Mouse (Mus musculus): Measurements from ENCODE around the gene Lrmda. TPM values are rescaled to one million over a fixed set of nuclear protein-coding genes. Genes with fewer than 3 reads are reported as not detected.

The Lrmda gene
- polyA plus RNA-seq, 1 experiment from 2014 or later, result 0.95 TPM

GRCm38 (mm10) chr14:22036338-22036737, 16.8 kb downstream of the Lrmda start:
- Histone ChIP-seq H3K27ac (replicated peaks in 1 of 2; ENCODE audit: control insufficient read depth in 1 of 2, insufficient read depth in 1 of 2, low read depth in 2 of 2, low read length in 2 of 2) (no peak overlapping the region), H3K4me3 (ENCODE audit: control insufficient read depth in 1 of 2, insufficient read depth in 1 of 2, low read depth in 1 of 2, low read length in 2 of 2) (no peak overlapping the region), H3K9me3 (ENCODE audit: control insufficient read depth, low read length) (no peaks in the 10 kb centered on the region), H3K36me3 (ENCODE audit: control insufficient read depth, insufficient read depth, low read length) (no peaks in the 10 kb centered on the region), H3K27me3 (ENCODE audit: control insufficient read depth, insufficient read depth, low read length) (no peaks in the 10 kb centered on the region), H3K4me2 (ENCODE audit: low read length) (no peak overlapping the region), H3K9ac (ENCODE audit: low read length) (no peak overlapping the region), H3K4me1 (ENCODE audit: control insufficient read depth in 2 of 2, insufficient read depth in 2 of 2, low read length in 2 of 2) (peaks cover 2 to 5% of the 10 kb centered on the region in 2 experiments; a peak in 2 of 4 replicates)
- WGBS, result 72% methylated on average over 6 of the region's 6 CpGs
- no peak for ATAC-seq (ENCODE audit: insufficient number of reproducible peaks, insufficient read depth, low FRiP score, low read depth)

GRCm38 (mm10) chr14:22036802-22037497, 17.4 kb downstream of the Lrmda start:
- no peak for ATAC-seq (ENCODE audit: insufficient number of reproducible peaks, insufficient read depth, low FRiP score, low read depth)
- Histone ChIP-seq H3K27ac (replicated peaks in 1 of 2; ENCODE audit: control insufficient read depth in 1 of 2, insufficient read depth in 1 of 2, low read depth in 2 of 2, low read length in 2 of 2) (no peak overlapping the region), H3K9ac (ENCODE audit: low read length) (no peak overlapping the region), H3K27me3 (ENCODE audit: control insufficient read depth, insufficient read depth, low read length) (no peaks in the 10 kb centered on the region), H3K36me3 (ENCODE audit: control insufficient read depth, insufficient read depth, low read length) (no peaks in the 10 kb centered on the region), H3K9me3 (ENCODE audit: control insufficient read depth, low read length) (no peaks in the 10 kb centered on the region), H3K4me2 (ENCODE audit: low read length) (no peak overlapping the region), H3K4me3 (ENCODE audit: control insufficient read depth in 1 of 2, insufficient read depth in 1 of 2, low read depth in 1 of 2, low read length in 2 of 2) (no peak overlapping the region), H3K4me1 (ENCODE audit: control insufficient read depth in 2 of 2, insufficient read depth in 2 of 2, low read length in 2 of 2) (peaks cover 2 to 5% of the 10 kb centered on the region in 2 experiments; a peak in 2 of 4 replicates)
- WGBS, result 92% methylated on average over 12 of the region's 12 CpGs

- Histone ChIP-seq H3K27ac (replicated peaks in 1 of 2; ENCODE audit: control insufficient read depth in 1 of 2, insufficient read depth in 1 of 2, low read depth in 2 of 2, low read length in 2 of 2) (no peak overlapping the region), H3K4me2 (ENCODE audit: low read length) (no peak overlapping the region), H3K27me3 (ENCODE audit: control insufficient read depth, insufficient read depth, low read length) (no peaks in the 10 kb centered on the region), H3K36me3 (ENCODE audit: control insufficient read depth, insufficient read depth, low read length) (no peaks in the 10 kb centered on the region), H3K9me3 (ENCODE audit: control insufficient read depth, low read length) (no peaks in the 10 kb centered on the region), H3K4me1 (ENCODE audit: control insufficient read depth in 2 of 2, insufficient read depth in 2 of 2, low read length in 2 of 2) (peaks cover 2 to 5% of the 10 kb centered on the region in 2 experiments; a peak in 2 of 4 replicates), H3K9ac (ENCODE audit: low read length) (no peak overlapping the region), H3K4me3 (ENCODE audit: control insufficient read depth in 1 of 2, insufficient read depth in 1 of 2, low read depth in 1 of 2, low read length in 2 of 2) (no peak overlapping the region)
- 81% methylated on average over 16 of the region's 16 CpGs for WGBS
- ATAC-seq (ENCODE audit: insufficient number of reproducible peaks, insufficient read depth, low FRiP score, low read depth), result no peak
Observed at GRCm38 (mm10) chr14:22037498-22038131, 18.1 kb downstream of the Lrmda start.

GRCm38 (mm10) chr14:22042146-22042545, 22.6 kb downstream of the Lrmda start:
- WGBS, result 85% methylated on average over 6 of the region's 6 CpGs

GRCm38 (mm10) chr14:22043420-22043819, 23.9 kb downstream of the Lrmda start:
- no peaks in the 10 kb centered on the region for H3K27me3 ChIP-seq (ENCODE audit: control insufficient read depth, insufficient read depth, low read length)
- H3K36me3 ChIP-seq (ENCODE audit: control insufficient read depth, insufficient read depth, low read length), result no peaks in the 10 kb centered on the region
- H3K9me3 ChIP-seq (ENCODE audit: control insufficient read depth, low read length), result no peaks in the 10 kb centered on the region
- H3K27ac ChIP-seq (replicated peaks in 1 of 2; ENCODE audit: control insufficient read depth in 1 of 2, insufficient read depth in 1 of 2, low read depth in 2 of 2, low read length in 2 of 2), result no peak overlapping the region
- no peak overlapping the region for H3K9ac ChIP-seq (ENCODE audit: low read length)
- no peak overlapping the region for H3K4me2 ChIP-seq (ENCODE audit: low read length)
- H3K4me1 ChIP-seq (ENCODE audit: control insufficient read depth in 2 of 2, insufficient read depth in 2 of 2, low read length in 2 of 2), result peaks cover 4 to 6% of the 10 kb centered on the region in 2 experiments
- no peak for ATAC-seq (ENCODE audit: insufficient number of reproducible peaks, insufficient read depth, low FRiP score, low read depth)
- WGBS, result 89% methylated on average over 5 of the region's 5 CpGs
- no peak overlapping the region for H3K4me3 ChIP-seq (ENCODE audit: control insufficient read depth in 1 of 2, insufficient read depth in 1 of 2, low read depth in 1 of 2, low read length in 2 of 2)

More at GRCm38 (mm10) chr14:22042146-22042545, 22.6 kb downstream of the Lrmda start:
- ATAC-seq (ENCODE audit: insufficient number of reproducible peaks, insufficient read depth, low FRiP score, low read depth), result no peak
- Histone ChIP-seq H3K4me3 (ENCODE audit: control insufficient read depth in 1 of 2, insufficient read depth in 1 of 2, low read depth in 1 of 2, low read length in 2 of 2) (no peak overlapping the region), H3K27me3 (ENCODE audit: control insufficient read depth, insufficient read depth, low read length) (no peaks in the 10 kb centered on the region), H3K27ac (replicated peaks in 1 of 2; ENCODE audit: control insufficient read depth in 1 of 2, insufficient read depth in 1 of 2, low read depth in 2 of 2, low read length in 2 of 2) (no peak overlapping the region), H3K4me2 (ENCODE audit: low read length) (no peak overlapping the region), H3K36me3 (ENCODE audit: control insufficient read depth, insufficient read depth, low read length) (no peaks in the 10 kb centered on the region), H3K4me1 (ENCODE audit: control insufficient read depth in 2 of 2, insufficient read depth in 2 of 2, low read length in 2 of 2) (no peaks in the 10 kb centered on the region), H3K9ac (ENCODE audit: low read length) (no peak overlapping the region), H3K9me3 (ENCODE audit: control insufficient read depth, low read length) (no peaks in the 10 kb centered on the region)

- no peaks in the 10 kb centered on the region for H3K36me3 ChIP-seq (ENCODE audit: control insufficient read depth, insufficient read depth, low read length)
- H3K27ac ChIP-seq (replicated peaks in 1 of 2; ENCODE audit: control insufficient read depth in 1 of 2, insufficient read depth in 1 of 2, low read depth in 2 of 2, low read length in 2 of 2), result no peak overlapping the region
- H3K9ac ChIP-seq (ENCODE audit: low read length), result no peak overlapping the region
- ATAC-seq (ENCODE audit: insufficient number of reproducible peaks, insufficient read depth, low FRiP score, low read depth), result no peak
- no peak overlapping the region for H3K4me3 ChIP-seq (ENCODE audit: control insufficient read depth in 1 of 2, insufficient read depth in 1 of 2, low read depth in 1 of 2, low read length in 2 of 2)
- no peaks in the 10 kb centered on the region for H3K9me3 ChIP-seq (ENCODE audit: control insufficient read depth, low read length)
- H3K4me1 ChIP-seq (ENCODE audit: control insufficient read depth in 2 of 2, insufficient read depth in 2 of 2, low read length in 2 of 2), result peaks cover 9 to 11% of the 10 kb centered on the region in 2 experiments
- 74% methylated on average over 10 of the region's 10 CpGs for WGBS
- H3K27me3 ChIP-seq (ENCODE audit: control insufficient read depth, insufficient read depth, low read length), result no peaks in the 10 kb centered on the region
- H3K4me2 ChIP-seq (ENCODE audit: low read length), result no peak overlapping the region
Observed at GRCm38 (mm10) chr14:22046262-22046856, 26.8 kb downstream of the Lrmda start.

- H3K4me1 ChIP-seq (ENCODE audit: control insufficient read depth in 2 of 2, insufficient read depth in 2 of 2, low read length in 2 of 2), result peaks cover 9 to 11% of the 10 kb centered on the region in 2 experiments
- H3K4me2 ChIP-seq (ENCODE audit: low read length), result no peak overlapping the region
- no peak overlapping the region for H3K27ac ChIP-seq (replicated peaks in 1 of 2; ENCODE audit: control insufficient read depth in 1 of 2, insufficient read depth in 1 of 2, low read depth in 2 of 2, low read length in 2 of 2)
- H3K36me3 ChIP-seq (ENCODE audit: control insufficient read depth, insufficient read depth, low read length), result no peaks in the 10 kb centered on the region
- H3K4me3 ChIP-seq (ENCODE audit: control insufficient read depth in 1 of 2, insufficient read depth in 1 of 2, low read depth in 1 of 2, low read length in 2 of 2), result no peak overlapping the region
- 54% methylated on average over 18 of the region's 18 CpGs for WGBS
- H3K27me3 ChIP-seq (ENCODE audit: control insufficient read depth, insufficient read depth, low read length), result no peaks in the 10 kb centered on the region
- no peaks in the 10 kb centered on the region for H3K9me3 ChIP-seq (ENCODE audit: control insufficient read depth, low read length)
- no peak for ATAC-seq (ENCODE audit: insufficient number of reproducible peaks, insufficient read depth, low FRiP score, low read depth)
- no peak overlapping the region for H3K9ac ChIP-seq (ENCODE audit: low read length)
Observed at GRCm38 (mm10) chr14:22048068-22048899, 28.8 kb downstream of the Lrmda start.

Data from heart, embryonic 14.5 days (tissue).